Mouse (Mus musculus) kidney, adult 2 months (tissue): ENCODE data around the gene 2410004B18Rik. TPM values are rescaled to one million over a fixed set of nuclear protein-coding genes. Genes with fewer than 3 reads are reported as not detected.
A peak's percentile ranks its signal among the peaks of the same experiment; 100 is the strongest.

Source experiments
- DNase-seq: peaks from one replicate; pipeline ENCODE4 v3.0.0; 2021
- H3K27ac ChIP-seq: fragments of 200-500 bp; 2 replicates; pipeline ENCODE4 v1.5.1; 2012; ENCODE audit warnings: low read depth, low read length, control low read depth, inconsistent platforms; ENCODE audit not compliant: insufficient read depth
- H3K27me3 ChIP-seq: fragments of 200-500 bp; replicated peaks from 2 replicates; pipeline ENCODE4 v1.6.1; 2012; ENCODE audit warnings: mild to moderate bottlenecking, moderate library complexity, low read length, inconsistent platforms; ENCODE audit not compliant: control insufficient read depth, insufficient read depth
- H3K36me3 ChIP-seq: fragments of 200-500 bp; 2 replicates; pipeline ENCODE4 v1.6.1; 2012; ENCODE audit warnings: mild to moderate bottlenecking, moderate library complexity, low read length, inconsistent platforms; ENCODE audit not compliant: control insufficient read depth, insufficient read depth
- H3K4me1 ChIP-seq: fragments of 200-500 bp; 2 replicates; pipeline ENCODE4 v1.6.1; 2011; ENCODE audit warnings: low read length; ENCODE audit not compliant: control insufficient read depth, insufficient read depth
- H3K4me3 ChIP-seq: fragments of 200-500 bp; 2 replicates; pipeline ENCODE4 v1.5.1; 2011; ENCODE audit warnings: mild to moderate bottlenecking, low read depth, low read length, control low read depth; ENCODE audit not compliant: insufficient read depth
- CTCF ChIP-seq: fragments of 200-500 bp; conservative IDR thresholded peaks from 2 replicates; pipeline ENCODE4 v1.5.1; 2011; ENCODE audit warnings: low read depth, mild to moderate bottlenecking, control low read depth, low read length, moderate library complexity, mixed read lengths; ENCODE audit not compliant: insufficient read depth, insufficient read length
- POLR2A ChIP-seq: fragments of 200-500 bp; IDR thresholded peaks from one replicate; pipeline ENCODE4 v1.6.1; 2011; ENCODE audit warnings: low read depth, low read length, control low read depth
- WGBS: fragments of 180-500 bp; shearing (Covaris S2); methylation state at CpG from one replicate; pipeline ENCODE4 v1.1.7; 2018; 5-methylcytosine and 5-hydroxymethylcytosine counted together
- polyA plus RNA-seq: library from polyadenylated mRNA; depleted of rRNA; stranded (reverse); fragments of >200 nt; gene quantifications from 2 replicates; pipeline ENCODE4 v1.2.3, GENCODE M21; 2012

The 2410004B18Rik gene
- polyA plus RNA-seq, 1 experiment: 7.4 TPM

DNA sequence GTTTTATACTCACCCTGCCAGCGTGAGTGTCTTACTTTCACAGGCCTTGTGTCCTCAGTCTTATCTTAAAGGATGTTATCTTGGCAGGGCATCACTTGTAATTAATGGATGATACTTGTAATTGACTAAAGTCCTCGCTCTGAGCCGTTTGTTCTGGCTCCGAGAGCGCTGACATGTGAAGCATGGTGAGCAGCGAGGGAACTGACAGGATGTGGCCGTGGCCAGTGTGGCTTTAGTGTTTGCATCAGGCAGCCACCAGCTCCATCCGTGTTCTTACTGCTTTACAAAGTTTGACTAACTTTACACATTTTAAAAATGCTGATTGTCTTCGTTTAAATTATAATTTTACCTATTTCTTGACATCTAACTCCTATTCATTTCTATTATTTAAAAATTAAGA, 4.0 kb upstream of the 2410004B18Rik start:
- peaks cover 2% of the 10 kb centered on the region; the same call in 1 of the 2 replicates for H3K36me3 ChIP-seq
- H3K4me3 ChIP-seq: no peak overlapping the region
- DNase-seq: no peak
- no peaks in the 10 kb centered on the region for H3K27me3 ChIP-seq
- no peak overlapping the region for H3K27ac ChIP-seq
- peaks cover 4% of the 10 kb centered on the region; the same call in 1 of the 2 replicates for H3K4me1 ChIP-seq
- no peak for TF ChIP-seq CTCF
- TF ChIP-seq POLR2A: no peak
- WGBS: 66% methylated on average over 9 of the region's 9 CpGs

DNA sequence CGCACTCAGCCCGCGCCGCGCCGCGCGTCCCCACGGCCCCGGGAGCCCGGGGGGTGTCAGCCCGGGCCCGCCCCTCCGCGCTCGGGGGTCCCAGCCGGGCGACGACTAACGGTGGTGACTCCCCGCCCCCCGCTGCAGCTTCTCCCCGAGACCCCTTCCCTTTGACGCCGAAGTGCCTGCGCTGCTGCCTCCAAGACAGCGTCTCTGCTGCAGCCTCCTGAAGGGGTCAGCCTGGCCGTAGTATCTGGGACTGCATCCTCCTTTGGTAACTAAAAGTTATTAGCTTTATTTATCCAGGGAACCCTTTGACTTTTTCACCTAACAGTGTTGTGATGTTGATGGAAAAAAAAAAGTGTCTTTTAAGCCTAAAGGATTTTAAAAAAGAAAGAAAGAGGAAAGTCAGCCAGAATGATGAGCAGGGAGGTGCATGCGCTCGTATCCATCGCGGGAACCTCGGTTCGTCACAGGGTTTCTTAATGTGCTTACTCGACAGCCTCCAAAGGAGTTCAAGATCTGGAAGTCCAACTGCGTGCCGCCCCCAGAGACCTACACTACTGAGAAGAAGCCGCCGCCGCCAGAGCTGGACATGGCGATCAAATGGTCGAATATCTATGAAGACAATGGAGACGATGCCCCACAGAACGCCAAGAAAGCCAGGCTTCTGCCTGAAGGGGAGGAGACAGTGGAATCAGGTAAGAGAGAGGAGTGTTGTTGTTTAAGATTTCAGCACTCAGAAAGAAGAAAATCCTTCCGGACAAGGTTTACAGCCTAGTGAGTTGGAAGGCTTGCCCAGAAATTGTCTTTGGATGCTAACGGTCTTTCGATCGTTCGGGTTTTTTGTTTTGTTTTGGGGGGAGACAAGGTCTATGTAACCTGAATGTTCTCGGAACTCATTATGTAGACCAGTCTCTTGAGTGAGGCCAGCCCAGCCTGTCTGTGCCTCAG, 863 bp downstream of the 2410004B18Rik start:
- H3K36me3 ChIP-seq: peaks cover 1% of the 10 kb centered on the region; the same call in 1 of the 2 replicates
- peak overlapping the region; percentile 87 for H3K4me3 ChIP-seq
- no peaks in the 10 kb centered on the region for H3K27me3 ChIP-seq
- 14% methylated on average over 49 of the region's 50 CpGs for WGBS
- no peak for DNase-seq
- no peak for TF ChIP-seq POLR2A
- no peak for TF ChIP-seq CTCF
- no peak overlapping the region for H3K27ac ChIP-seq
- peaks cover 10% of the 10 kb centered on the region; the same call in 1 of the 2 replicates for H3K4me1 ChIP-seq

DNA sequence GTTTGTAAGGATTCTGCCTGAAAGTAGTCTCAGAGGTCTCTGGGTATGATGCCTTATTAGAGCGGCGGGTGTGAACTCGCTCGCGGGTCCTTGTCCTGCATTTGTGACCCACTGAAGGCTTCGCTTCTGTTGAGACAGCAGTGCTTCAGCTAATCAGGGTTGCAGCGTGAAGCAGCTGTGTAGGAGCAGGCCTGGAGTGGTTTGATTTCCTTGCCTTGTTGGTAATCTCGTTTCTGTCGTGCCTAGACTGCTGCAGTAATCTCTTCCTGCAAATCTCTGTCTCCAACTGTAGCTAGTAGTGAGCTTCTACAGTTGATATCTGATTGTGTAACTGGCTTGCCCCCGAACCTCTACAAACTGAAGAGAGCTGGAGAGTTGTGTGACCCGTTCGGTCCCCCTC, 1.6 kb downstream of the 2410004B18Rik start:
- 79% methylated on average over 12 of the region's 12 CpGs for WGBS
- no peak for DNase-seq
- TF ChIP-seq POLR2A: no peak
- TF ChIP-seq CTCF: no peak
- Histone ChIP-seq H3K27me3 (no peaks in the 10 kb centered on the region), H3K36me3 (peaks cover 2% of the 10 kb centered on the region; the same call in 1 of the 2 replicates), H3K27ac (no peak overlapping the region), H3K4me1 (peaks cover 10% of the 10 kb centered on the region; the same call in 1 of the 2 replicates), H3K4me3 (no peak overlapping the region)

DNA sequence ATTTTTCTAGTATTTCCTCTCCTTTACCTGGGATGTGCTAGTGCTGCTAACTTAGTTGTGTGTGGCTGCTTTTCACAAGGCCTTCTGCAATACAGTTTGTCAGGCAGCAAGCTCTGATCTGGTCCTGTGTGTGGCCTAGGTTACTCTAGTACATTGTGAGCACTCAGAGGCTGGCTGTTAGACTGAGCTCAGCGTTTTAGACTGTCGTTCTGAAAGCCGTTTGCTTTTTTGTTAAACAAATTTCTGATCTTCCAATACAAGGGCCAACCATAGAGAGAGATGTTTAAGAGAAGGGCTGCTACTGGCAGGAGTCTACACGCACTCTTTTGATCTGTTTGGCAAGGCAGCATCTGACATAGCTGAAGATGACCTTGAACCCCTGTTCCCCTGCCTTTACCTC, 2.2 kb downstream of the 2410004B18Rik start:
- no peak for TF ChIP-seq POLR2A
- no peak for TF ChIP-seq CTCF
- Histone ChIP-seq H3K4me3 (no peak overlapping the region), H3K4me1 (peaks cover 10% of the 10 kb centered on the region; the same call in 1 of the 2 replicates), H3K27me3 (no peaks in the 10 kb centered on the region), H3K36me3 (peaks cover 4% of the 10 kb centered on the region; the same call in 1 of the 2 replicates), H3K27ac (no peak overlapping the region)
- no peak for DNase-seq
- 68% methylated on average over 4 of the region's 4 CpGs for WGBS

DNA sequence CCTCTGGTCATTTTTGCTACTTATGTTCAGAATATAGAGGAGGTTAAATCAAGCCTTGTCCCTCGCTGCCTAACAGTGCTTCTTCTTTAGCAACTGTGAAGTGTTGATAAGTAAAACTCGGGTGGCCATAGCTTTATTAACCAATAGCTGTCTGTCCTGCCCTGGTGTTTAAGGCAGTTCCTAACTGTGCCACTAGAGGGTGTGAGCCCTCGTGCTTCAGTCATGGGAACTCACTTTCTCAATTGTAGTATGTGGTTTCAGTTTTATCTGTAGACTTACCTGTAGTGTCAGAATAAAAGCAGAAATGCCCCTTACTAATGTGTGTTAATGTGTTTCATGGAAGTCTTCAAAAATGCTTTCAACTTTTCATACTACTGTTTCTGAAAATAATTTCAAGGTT, 4.2 kb downstream of the 2410004B18Rik start:
- 7% methylated on average over 3 of the region's 3 CpGs for WGBS
- peaks cover 10% of the 10 kb centered on the region; the same call in 1 of the 2 replicates for H3K4me1 ChIP-seq
- TF ChIP-seq POLR2A (no peak), CTCF (peak; percentile 88)
- DNase-seq: peak; percentile 84
- H3K36me3 ChIP-seq: peaks cover 4% of the 10 kb centered on the region; the same call in 1 of the 2 replicates
- no peak overlapping the region for H3K27ac ChIP-seq
- no peak overlapping the region for H3K4me3 ChIP-seq
- H3K27me3 ChIP-seq: no peaks in the 10 kb centered on the region

DNA sequence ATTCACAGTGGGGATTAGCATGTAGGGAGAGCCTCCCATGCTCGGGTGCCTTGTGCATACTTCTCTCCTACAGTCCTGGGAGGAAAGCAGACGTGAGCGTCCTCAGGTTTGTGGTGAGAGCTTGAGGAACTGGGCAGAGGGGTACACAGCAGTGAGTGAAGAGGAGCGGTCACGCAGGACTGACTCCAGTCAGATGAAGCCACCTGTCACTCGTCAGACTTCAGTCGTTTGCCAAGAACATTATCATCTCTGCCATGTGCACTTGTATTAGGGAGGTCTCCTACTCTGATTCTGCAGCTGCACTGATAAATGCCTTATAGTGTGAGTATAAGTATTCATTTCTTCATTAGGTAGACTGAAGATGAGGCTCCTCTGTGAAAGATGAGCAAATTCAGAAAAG, 6.5 kb downstream of the 2410004B18Rik start:
- peaks cover 4% of the 10 kb centered on the region; the same call in 1 of the 2 replicates for H3K36me3 ChIP-seq
- H3K27ac ChIP-seq: no peak overlapping the region
- 74% methylated on average over 7 of the region's 7 CpGs for WGBS
- peaks cover 4% of the 10 kb centered on the region; the same call in 1 of the 2 replicates for H3K4me1 ChIP-seq
- no peaks in the 10 kb centered on the region for H3K27me3 ChIP-seq
- no peak for DNase-seq
- TF ChIP-seq CTCF: no peak
- TF ChIP-seq POLR2A: no peak
- no peak overlapping the region for H3K4me3 ChIP-seq

DNA sequence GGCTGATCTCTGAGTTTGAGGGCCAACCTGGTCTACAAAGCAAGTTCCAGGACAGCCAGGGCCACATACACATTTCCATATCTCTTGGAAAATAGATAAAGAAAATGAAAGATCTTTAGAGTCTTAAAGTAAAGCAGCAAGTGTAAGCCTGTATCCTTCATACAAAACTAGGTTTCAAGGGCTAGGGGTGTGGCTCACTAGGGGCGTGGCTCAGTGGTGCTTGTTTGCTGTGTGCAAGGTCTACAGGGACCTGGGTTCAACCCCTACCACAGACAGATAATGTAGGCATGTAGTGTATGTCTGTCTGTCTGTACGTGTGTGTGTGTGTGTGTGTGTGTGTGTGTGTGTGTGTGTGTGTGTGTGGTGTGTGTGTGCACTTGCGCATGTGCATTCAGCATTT, 8.1 kb downstream of the 2410004B18Rik start:
- 96% methylated on average over 3 of the region's 3 CpGs for WGBS

More for the DNA sequence above, 8.1 kb downstream of the 2410004B18Rik start:
- DNase-seq: no peak
- no peak overlapping the region for H3K4me3 ChIP-seq
- peaks cover 4% of the 10 kb centered on the region; the same call in 1 of the 2 replicates for H3K36me3 ChIP-seq
- H3K4me1 ChIP-seq: no peaks in the 10 kb centered on the region; the same call in 1 of the 2 replicates
- no peak overlapping the region for H3K27ac ChIP-seq
- TF ChIP-seq CTCF (no peak), POLR2A (no peak)
- H3K27me3 ChIP-seq: no peaks in the 10 kb centered on the region
